Mouse (Mus musculus): ENCODE measurements around the gene Sox11.

GRCm38 (mm10) chr12:27338116-27338515, 4.3 kb downstream of the Sox11 start:
- no peak for TF ChIP-seq CTCF (IDR thresholded peaks at IDR 0.05; ENCODE audit: borderline replicate concordance, extremely low read depth, insufficient read depth, insufficient read length)
- TF ChIP-seq POLR2A (IDR thresholded peaks at IDR 0.05; ENCODE audit: borderline replicate concordance, extremely low read depth, insufficient read depth, insufficient read length, poor library complexity, severe bottlenecking), result no peak

Data from brain, embryonic 14.5 days (tissue).